Comparison of ENCODE assay signal across 8 mouse cellular contexts in genomic region chr8:124265798-124266197, GRCm38 (mm10). TPM values are rescaled to one million over a fixed set of nuclear protein-coding genes. Genes with fewer than 3 reads are reported as not detected.
DNase-seq lines count a peak whose midpoint lies in the region; ATAC-seq and TF ChIP-seq lines count a peak whose summit lies in the region.
"Had no signal": no experiment of that assay in that cellular context is flagged by ENCODE, and none has a peak within 500 bp of the region (broad histone marks: within the 10 kb centered on the region; RNA-seq: fewer than 3 reads in every experiment).

No protein-coding gene starts in this region.

- H3K27ac ChIP-seq in midbrain, embryonic 16.5 days (ENCODE audit: low read length) = no peak overlapping the region
- no peak overlapping the region for H3K27ac ChIP-seq in midbrain, embryonic 15.5 days
- H3K27ac ChIP-seq in intestine, postnatal 0 days (ENCODE audit: low read depth, low read length) = no peak overlapping the region
- H3K27ac ChIP-seq in stomach, postnatal 0 days (replicated peaks) = peak overlapping the region; percentile 36; the same call in 1 of the 2 replicates
- no peak overlapping the region for H3K27ac ChIP-seq in forebrain, embryonic 16.5 days (ENCODE audit: low read length)
- H3K27ac ChIP-seq: lung, embryonic 15.5 days had no signal

- TF ChIP-seq EP300 in stomach, postnatal 0 days (optimal IDR thresholded peaks at IDR 0.05) = no peak

- H3K9ac ChIP-seq in midbrain, embryonic 16.5 days (ENCODE audit: low read depth, low read length) = no peak overlapping the region
- H3K9ac ChIP-seq in midbrain, embryonic 15.5 days = no peak overlapping the region
- H3K9ac ChIP-seq in intestine, postnatal 0 days (ENCODE audit: low read depth, low read length) = no peak overlapping the region
- no peak overlapping the region for H3K9ac ChIP-seq in stomach, postnatal 0 days (ENCODE audit: low read length)
- no peak overlapping the region for H3K9ac ChIP-seq in forebrain, embryonic 16.5 days (replicated peaks; ENCODE audit: low read depth, low read length)
- H3K9ac ChIP-seq: lung, embryonic 15.5 days had no signal

- H3K4me1 ChIP-seq in midbrain, embryonic 16.5 days (ENCODE audit: control insufficient read depth, insufficient read depth, low read length) = peaks cover 31% of the 10 kb centered on the region
- peaks cover 51% of the 10 kb centered on the region for H3K4me1 ChIP-seq in midbrain, embryonic 15.5 days
- H3K4me1 ChIP-seq in intestine, postnatal 0 days (replicated peaks; ENCODE audit: control insufficient read depth, insufficient read depth, low read length) = peaks cover 5% of the 10 kb centered on the region; the same call in 1 of the 2 replicates
- peaks cover 12% of the 10 kb centered on the region for H3K4me1 ChIP-seq in stomach, postnatal 0 days (replicated peaks; ENCODE audit: control insufficient read depth, insufficient read depth)
- H3K4me1 ChIP-seq in forebrain, embryonic 16.5 days (replicated peaks; ENCODE audit: control insufficient read depth, insufficient read depth, low read length) = peaks cover 22% of the 10 kb centered on the region

- no peaks in the 10 kb centered on the region for H3K9me3 ChIP-seq in midbrain, embryonic 16.5 days (replicated peaks; ENCODE audit: control insufficient read depth, low read length, poor library complexity, severe bottlenecking)
- H3K9me3 ChIP-seq in midbrain, embryonic 15.5 days = no peaks in the 10 kb centered on the region
- no peaks in the 10 kb centered on the region for H3K9me3 ChIP-seq in intestine, postnatal 0 days (ENCODE audit: control insufficient read depth)
- no peaks in the 10 kb centered on the region for H3K9me3 ChIP-seq in stomach, postnatal 0 days (ENCODE audit: control insufficient read depth, low read length)
- H3K9me3 ChIP-seq in forebrain, embryonic 16.5 days (ENCODE audit: control insufficient read depth, low read length) = no peaks in the 10 kb centered on the region
- H3K9me3 ChIP-seq: lung, embryonic 15.5 days had no signal

- TF ChIP-seq CTCF in intestine, postnatal 0 days (IDR thresholded peaks at IDR 0.05; ENCODE audit: low read depth) = no peak
- TF ChIP-seq CTCF in stomach, postnatal 0 days (IDR thresholded peaks at IDR 0.05; ENCODE audit: low read depth) = no peak

- no peaks in the 10 kb centered on the region for H3K27me3 ChIP-seq in midbrain, embryonic 16.5 days (ENCODE audit: control insufficient read depth, insufficient read depth, low read depth, low read length)
- no peaks in the 10 kb centered on the region for H3K27me3 ChIP-seq in midbrain, embryonic 15.5 days (replicated peaks)
- no peaks in the 10 kb centered on the region for H3K27me3 ChIP-seq in intestine, postnatal 0 days (replicated peaks; ENCODE audit: control insufficient read depth, insufficient read depth, low read length)
- H3K27me3 ChIP-seq in stomach, postnatal 0 days (ENCODE audit: control insufficient read depth, insufficient read depth, low read length) = no peaks in the 10 kb centered on the region
- H3K27me3 ChIP-seq in forebrain, embryonic 16.5 days (replicated peaks; ENCODE audit: control insufficient read depth, insufficient read depth, low read length) = no peaks in the 10 kb centered on the region

- DNase-seq in gastrocnemius, postnatal 14 days = peak; percentile 26
- DNase-seq in stomach, postnatal 0 days (ENCODE audit: low spot score) = peak; percentile 86
- DNase-seq in thymus, postnatal 4 days = no peak

- H3K4me3 ChIP-seq in midbrain, embryonic 16.5 days (ENCODE audit: low read depth, low read length) = no peak overlapping the region
- no peak overlapping the region for H3K4me3 ChIP-seq in midbrain, embryonic 15.5 days
- H3K4me3 ChIP-seq in intestine, postnatal 0 days (ENCODE audit: low read depth, low read length) = no peak overlapping the region
- H3K4me3 ChIP-seq in stomach, postnatal 0 days (ENCODE audit: low read depth, low read length) = no peak overlapping the region
- H3K4me3 ChIP-seq in forebrain, embryonic 16.5 days (replicated peaks; ENCODE audit: low read length) = no peak overlapping the region
- H3K4me3 ChIP-seq: lung, embryonic 15.5 days had no signal

- intact Hi-C loops in gastrocnemius, postnatal 14 days (cut with DNase I; ENCODE audit: low total_unique reads) = no loop called here

- 85% methylated on average over 8 of the region's 8 CpGs for WGBS in midbrain, embryonic 16.5 days
- 90% methylated on average over 8 of the region's 8 CpGs for WGBS in midbrain, embryonic 15.5 days
- 37% methylated on average over 8 of the region's 8 CpGs for WGBS in intestine, postnatal 0 days
- 46% methylated on average over 8 of the region's 8 CpGs for WGBS in stomach, postnatal 0 days
- 91% methylated on average over 8 of the region's 8 CpGs for WGBS in forebrain, embryonic 16.5 days

- no peaks in the 10 kb centered on the region for H3K36me3 ChIP-seq in midbrain, embryonic 16.5 days (ENCODE audit: control insufficient read depth, insufficient read depth, low read length)
- H3K36me3 ChIP-seq in midbrain, embryonic 15.5 days (replicated peaks) = no peaks in the 10 kb centered on the region
- no peaks in the 10 kb centered on the region for H3K36me3 ChIP-seq in intestine, postnatal 0 days (ENCODE audit: control insufficient read depth, insufficient read depth)
- no peaks in the 10 kb centered on the region for H3K36me3 ChIP-seq in stomach, postnatal 0 days (ENCODE audit: control insufficient read depth, insufficient read depth, low read length)
- no peaks in the 10 kb centered on the region for H3K36me3 ChIP-seq in forebrain, embryonic 16.5 days (ENCODE audit: control insufficient read depth, insufficient read depth)
- H3K36me3 ChIP-seq: lung, embryonic 15.5 days had no signal

- 0 out of 2 replicates have a peak, but pooled peaks have one; percentile 30 for ATAC-seq in midbrain, embryonic 16.5 days
- ATAC-seq in midbrain, embryonic 15.5 days (replicated peaks) = no peak
- ATAC-seq in intestine, postnatal 0 days = peak; percentile 96
- ATAC-seq in stomach, postnatal 0 days (ENCODE audit: low FRiP score, low TSS enrichment) = peak; percentile 97
- ATAC-seq in forebrain, embryonic 16.5 days = no peak

- no peak overlapping the region for H3K4me2 ChIP-seq in midbrain, embryonic 16.5 days (ENCODE audit: low read length)
- no peak overlapping the region for H3K4me2 ChIP-seq in midbrain, embryonic 15.5 days
- H3K4me2 ChIP-seq in intestine, postnatal 0 days (replicated peaks; ENCODE audit: low read depth) = no peak overlapping the region
- H3K4me2 ChIP-seq in stomach, postnatal 0 days (replicated peaks; ENCODE audit: low read depth) = no peak overlapping the region
- no peak overlapping the region for H3K4me2 ChIP-seq in forebrain, embryonic 16.5 days (ENCODE audit: low read length)
- H3K4me2 ChIP-seq: lung, embryonic 15.5 days had no signal

RNA-seq across cellular contexts. Expression of gene Galnt2, which starts 34.6 kb away (rescaled TPM):
- 45.7 and 49.0 TPM in 2 replicates for polyA plus RNA-seq in midbrain, embryonic 16.5 days (2015; fragmentation: Nextera tagmentation; extraction: Ambion mirVana)
- 67.4 and 78.1 TPM in 2 replicates for polyA plus RNA-seq in midbrain, embryonic 15.5 days (2015; fragmentation: Nextera tagmentation; extraction: Ambion mirVana)
- total RNA-seq in gastrocnemius, postnatal 14 days (2021) = 10 to 100 TPM; 30.4 to 32.4 TPM
- polyA plus RNA-seq in intestine, postnatal 0 days (2015; fragmentation: Nextera tagmentation; extraction: Ambion mirVana) = 44.0 and 48.7 TPM in 2 replicates
- polyA plus RNA-seq in stomach, postnatal 0 days (2015; fragmentation: Nextera tagmentation; extraction: Ambion mirVana) = 48.6 and 48.9 TPM in 2 replicates
- 47.8 and 48.9 TPM in 2 replicates for polyA plus RNA-seq in forebrain, embryonic 16.5 days (2015; fragmentation: Nextera tagmentation; extraction: Ambion mirVana)

Comparison
In these comparisons a context has a peak if more than half of its experiments do, and no peak if none do; other contexts are left out.
1. ATAC-seq: peak in midbrain, embryonic 16.5 days (single experiment), intestine, postnatal 0 days (single experiment) and stomach, postnatal 0 days (single experiment); none in midbrain, embryonic 15.5 days (single experiment) and forebrain, embryonic 16.5 days (single experiment).